Mouse (Mus musculus) testis, adult 2 months (tissue): ENCODE results near the gene Drg2.

Experiments
- CTCF ChIP-seq: fragments of 200-500 bp; IDR thresholded peaks from 2 replicates; pipeline ENCODE4 v1.5.1; 2012; ENCODE audit warnings: low read depth, mild to moderate bottlenecking, inconsistent platforms, low read length, moderate library complexity; ENCODE audit not compliant: control insufficient read depth, insufficient read depth, insufficient replicate concordance
- POLR2A ChIP-seq: fragments of 200-500 bp; IDR thresholded peaks from 2 replicates; pipeline ENCODE4 v1.6.1; 2012; ENCODE audit warnings: low read depth, mild to moderate bottlenecking, inconsistent platforms, low read length, moderate library complexity; ENCODE audit not compliant: control insufficient read depth

DNA sequence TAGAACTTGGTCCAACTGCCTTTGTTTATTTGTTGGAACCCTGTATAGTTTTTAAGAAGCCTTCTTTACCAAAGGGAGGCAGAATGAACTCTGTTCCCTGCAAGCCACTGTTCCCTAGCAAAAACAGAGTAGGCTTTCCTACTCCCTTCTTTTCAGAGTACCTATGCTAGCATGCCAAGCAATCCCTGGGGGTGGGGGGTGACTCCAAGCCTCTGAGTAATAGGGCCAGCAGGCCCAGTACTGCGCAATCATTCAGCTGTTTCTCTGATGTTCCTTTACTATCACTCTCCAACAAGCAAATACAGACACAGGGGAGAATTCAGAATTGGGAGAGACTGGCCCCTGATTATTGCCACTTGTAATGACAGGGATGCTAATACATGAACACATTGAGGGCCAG is 47.8 kb upstream of the Drg2 start:
- TF ChIP-seq POLR2A (no peak), CTCF (no peak)
